Mouse (Mus musculus) ovary, adult 18-20 months (tissue): Measurements from ENCODE around the gene Gm3183.
"Not testable (repeated sequence)": the region's sequence is repeated elsewhere in the genome, so short reads cannot be mapped to it uniquely, and the experiment has no call there.

ENCODE experiments used
- DNase-seq: peaks from one replicate; pipeline ENCODE4 v3.0.0; 2022; ENCODE audit warnings: low spot score, mixed read lengths

Gm3183 gene

GRCm38 (mm10) chr5:94865136-94865535 lies at the start of gene Gm3183:
Gene Gm3183, plus strand, starts transcription at chr5:94865436.
- DNase-seq: not testable (repeated sequence)
